Mouse (Mus musculus) sigmoid colon, adult 10 weeks (tissue): ENCODE results near the gene Slc5a11. TPM values are rescaled to one million over a fixed set of nuclear protein-coding genes. Genes with fewer than 3 reads are reported as not detected.

Source experiments
- polyA plus RNA-seq: library from polyadenylated mRNA; stranded (reverse); fragments of 350-450 nt; fragmentation: Illumina TruSeq; extraction: RNeasy Lipid Tissue Mini Kit (QIAGEN cat#74804); gene quantifications from one replicate; pipeline ENCODE4 v1.2.3, GENCODE M21; 2014; ENCODE audit warnings: low read depth, low replicate concordance

Slc5a11 gene
- not detected for polyA plus RNA-seq

DNA sequence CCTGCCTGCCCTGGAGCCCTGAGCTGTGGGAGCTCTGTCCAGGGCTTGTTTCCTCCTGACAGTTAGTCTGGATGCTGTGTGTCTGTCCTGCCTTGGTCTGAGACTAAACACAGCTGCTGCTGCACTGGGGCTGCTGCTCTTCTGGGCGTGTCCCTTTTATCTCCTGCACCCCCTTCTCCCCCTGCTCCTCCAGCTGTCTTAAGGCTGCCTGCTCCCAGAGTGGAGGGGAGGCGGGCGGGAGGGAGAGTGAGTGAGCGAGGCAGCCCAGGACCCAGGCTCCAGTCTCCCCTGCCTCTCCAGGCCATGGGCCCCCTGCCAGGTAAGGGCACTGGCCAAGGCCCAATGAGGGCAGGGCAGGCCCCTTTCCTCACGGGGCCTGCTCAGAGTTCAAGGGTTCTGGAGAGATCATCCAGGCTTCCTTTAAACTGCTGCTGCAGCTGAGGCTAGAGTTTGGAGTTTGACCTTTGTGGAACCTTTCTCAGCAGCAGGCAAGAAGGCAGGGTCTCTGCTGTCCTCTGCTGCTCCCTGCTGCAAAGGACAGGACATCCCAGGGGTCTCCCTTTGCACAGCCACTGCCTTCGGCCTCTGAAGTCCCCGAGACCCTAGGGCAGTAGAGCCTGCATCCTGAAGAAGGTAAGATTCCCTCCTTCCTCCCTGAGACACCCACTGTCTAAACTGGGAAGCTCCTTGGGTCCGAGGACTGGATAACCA lies at the start of gene Slc5a11:
Gene Slc5a11, plus strand, starts transcription at position 416 of the 711 bp plus-strand sequence.

Other genes with a start within 250 kb of the Slc5a11 start
- 153 TPM for gene Rbbp6, start 249.1 kb upstream of the Slc5a11 start, polyA plus RNA-seq
- 83.5 TPM for gene Tnrc6a, start 90.9 kb upstream of the Slc5a11 start, polyA plus RNA-seq
- gene Lcmt1, start 155.0 kb downstream of the Slc5a11 start, polyA plus RNA-seq, result 40.0 TPM
- gene Arhgap17, start 155.1 kb downstream of the Slc5a11 start, polyA plus RNA-seq, result 43.8 TPM
- 188 TPM for gene Aqp8, start 247.5 kb downstream of the Slc5a11 start, polyA plus RNA-seq